Mouse (Mus musculus) erythroblast, embryonic 14.5 days (primary cell): ENCODE measurements around the gene Frmpd1.

Source experiments
- GATA1 ChIP-seq: IDR thresholded peaks from 2 replicates; pipeline ENCODE4 v1.6.1; 2012; ENCODE audit warnings: low read length, inconsistent platforms, mixed read lengths
- TAL1 ChIP-seq: IDR thresholded peaks from 3 replicates; pipeline ENCODE4 v1.6.1; 2012; ENCODE audit warnings: low read length, inconsistent platforms, mixed read lengths

GRCm38 (mm10) chr4:45207444-45207843 lies 22.8 kb downstream of the Frmpd1 start:
- TF ChIP-seq TAL1 (no peak), GATA1 (no peak)
